Mouse (Mus musculus): ENCODE results near the gene Krtap10-10. TPM values are rescaled to one million over a fixed set of nuclear protein-coding genes. Genes with fewer than 3 reads are reported as not detected.

Krtap10-10 gene
- polyA plus RNA-seq, 1 experiment from 2014 or later = not detected

GRCm38 (mm10) chr10:77852559-77852958, 16.8 kb downstream of the Krtap10-10 start, which contains the start of gene Gm10318:
TSS of gene Gm10318 (plus strand) at chr10:77852859.
- ATAC-seq (replicated peaks; ENCODE audit: extremely low read depth, insufficient read depth, low FRiP score) = no peak
- H3K4me3 ChIP-seq (ENCODE audit: low read length) = no peak within 1 kb of the TSS
- WGBS = 61% methylated on average over 9 of the region's 9 CpGs

GRCm38 (mm10) chr10:77861675-77862074, 25.9 kb downstream of the Krtap10-10 start, which contains the start of gene Gm3285:
TSS of gene Gm3285 (plus strand) at chr10:77861975.
- Histone ChIP-seq H3K4me2 (ENCODE audit: low read depth, low read length) (no peak within 1 kb of the TSS), H3K4me1 (ENCODE audit: control insufficient read depth, insufficient read depth, low read length) (no peaks in the 10 kb centered on the region), H3K36me3 (ENCODE audit: control insufficient read depth, insufficient read depth) (no peaks in the 10 kb centered on the region), H3K4me3 (ENCODE audit: low read length) (no peak within 1 kb of the TSS), H3K27me3 (ENCODE audit: control insufficient read depth, insufficient read depth, low read length) (no peaks in the 10 kb centered on the region), H3K9me3 (replicated peaks; ENCODE audit: control insufficient read depth, low read length) (no peaks in the 10 kb centered on the region), H3K27ac (ENCODE audit: low read length) (no peak within 1 kb of the TSS), H3K9ac (ENCODE audit: low read length) (no peak within 1 kb of the TSS)
- ATAC-seq (replicated peaks; ENCODE audit: extremely low read depth, insufficient read depth, low FRiP score) = no peak
- 49% methylated on average over 7 of the region's 7 CpGs for WGBS

More at GRCm38 (mm10) chr10:77852559-77852958, 16.8 kb downstream of the Krtap10-10 start, which contains the start of gene Gm10318:
- H3K9ac ChIP-seq (ENCODE audit: low read length) = no peak within 1 kb of the TSS
- no peak within 1 kb of the TSS for H3K4me2 ChIP-seq (ENCODE audit: low read depth, low read length)
- H3K4me1 ChIP-seq (ENCODE audit: control insufficient read depth, insufficient read depth, low read length) = no peaks in the 10 kb centered on the region
- H3K27me3 ChIP-seq (ENCODE audit: control insufficient read depth, insufficient read depth, low read length) = no peaks in the 10 kb centered on the region
- H3K27ac ChIP-seq (ENCODE audit: low read length) = no peak within 1 kb of the TSS
- H3K9me3 ChIP-seq (replicated peaks; ENCODE audit: control insufficient read depth, low read length) = no peaks in the 10 kb centered on the region
- no peaks in the 10 kb centered on the region for H3K36me3 ChIP-seq (ENCODE audit: control insufficient read depth, insufficient read depth)

DNA sequence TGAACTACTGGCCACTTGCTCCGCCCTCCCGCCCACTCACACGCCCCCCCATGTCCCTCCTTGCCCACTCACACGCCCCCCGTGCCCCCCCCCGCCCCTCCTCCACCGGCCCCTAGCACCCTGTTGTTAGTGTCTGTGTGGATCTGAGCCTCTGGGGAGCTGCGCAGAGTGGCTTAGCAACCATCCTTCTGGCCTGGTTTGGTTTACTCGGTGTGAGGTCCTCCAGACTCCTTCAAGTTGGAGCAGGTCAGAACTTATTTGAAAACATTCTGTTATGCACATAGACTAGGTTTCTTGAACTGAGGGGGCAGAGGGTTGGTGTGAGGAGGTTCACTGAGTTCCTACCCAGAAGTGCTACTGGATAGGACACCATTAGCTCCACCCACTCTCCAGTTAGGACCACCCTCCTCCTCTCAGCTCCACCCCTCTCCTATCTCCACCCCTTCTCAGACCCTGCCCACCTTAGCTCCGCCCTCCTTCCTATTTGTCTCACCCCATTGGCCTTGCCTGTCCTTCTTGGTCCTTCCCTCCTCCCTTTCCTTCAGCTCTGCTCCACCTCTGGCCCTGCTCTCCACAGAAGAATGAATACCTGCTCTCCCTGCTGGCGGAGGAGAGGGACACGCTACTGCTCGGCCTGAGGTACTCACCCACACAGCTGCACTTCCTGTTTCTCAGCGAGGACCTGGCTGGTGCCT, 28.5 kb downstream of the Krtap10-10 start:
- H3K4me3 ChIP-seq (ENCODE audit: low read length) = no peak overlapping the region
- no peaks in the 10 kb centered on the region for H3K4me1 ChIP-seq (ENCODE audit: control insufficient read depth, insufficient read depth, low read length)
- H3K27ac ChIP-seq (ENCODE audit: low read length) = no peak overlapping the region
- H3K4me2 ChIP-seq (ENCODE audit: low read depth, low read length) = peak overlapping the region; percentile 39
- no peaks in the 10 kb centered on the region for H3K27me3 ChIP-seq (ENCODE audit: control insufficient read depth, insufficient read depth, low read length)
- ATAC-seq (replicated peaks; ENCODE audit: extremely low read depth, insufficient read depth, low FRiP score) = peak; percentile 49; the same call in 1 of the 2 replicates
- 31% methylated on average over 14 of the region's 14 CpGs for WGBS
- no peaks in the 10 kb centered on the region for H3K9me3 ChIP-seq (replicated peaks; ENCODE audit: control insufficient read depth, low read length)
- no peak overlapping the region for H3K9ac ChIP-seq (ENCODE audit: low read length)
- H3K36me3 ChIP-seq (ENCODE audit: control insufficient read depth, insufficient read depth) = no peaks in the 10 kb centered on the region

DNA sequence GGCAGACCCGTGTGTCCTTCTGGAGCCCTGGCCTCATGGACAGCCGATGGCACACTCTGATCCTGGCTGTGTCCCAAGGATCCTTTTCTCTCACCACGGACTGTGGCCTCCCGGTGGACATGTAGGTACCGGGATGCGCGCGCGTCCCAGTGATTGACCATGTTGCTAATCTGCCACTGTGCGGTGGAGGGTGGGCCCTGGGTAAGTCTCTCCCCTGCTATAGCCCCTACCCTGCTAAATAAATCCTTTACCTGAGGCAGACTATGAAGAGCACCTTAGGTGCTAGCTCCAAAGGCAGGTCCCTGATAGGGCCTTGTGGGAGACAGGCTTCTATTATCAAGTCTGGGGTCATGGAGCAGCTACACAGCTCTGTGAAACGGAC, 29.0 kb downstream of the Krtap10-10 start:
- no peak overlapping the region for H3K4me3 ChIP-seq (ENCODE audit: low read length)
- H3K27me3 ChIP-seq (ENCODE audit: control insufficient read depth, insufficient read depth, low read length) = no peaks in the 10 kb centered on the region
- no peak overlapping the region for H3K9ac ChIP-seq (ENCODE audit: low read length)
- no peak overlapping the region for H3K27ac ChIP-seq (ENCODE audit: low read length)
- no peaks in the 10 kb centered on the region for H3K36me3 ChIP-seq (ENCODE audit: control insufficient read depth, insufficient read depth)
- WGBS = 31% methylated on average over 11 of the region's 11 CpGs
- H3K9me3 ChIP-seq (replicated peaks; ENCODE audit: control insufficient read depth, low read length) = no peaks in the 10 kb centered on the region
- no peaks in the 10 kb centered on the region for H3K4me1 ChIP-seq (ENCODE audit: control insufficient read depth, insufficient read depth, low read length)
- peak overlapping the region; percentile 39 for H3K4me2 ChIP-seq (ENCODE audit: low read depth, low read length)
- no peak for ATAC-seq (replicated peaks; ENCODE audit: extremely low read depth, insufficient read depth, low FRiP score)

GRCm38 (mm10) chr10:77867546-77867945, 31.8 kb downstream of the Krtap10-10 start:
- no peak for ATAC-seq (replicated peaks; ENCODE audit: extremely low read depth, insufficient read depth, low FRiP score)
- WGBS = 5% methylated on average over 1 of the region's 1 CpGs

DNA sequence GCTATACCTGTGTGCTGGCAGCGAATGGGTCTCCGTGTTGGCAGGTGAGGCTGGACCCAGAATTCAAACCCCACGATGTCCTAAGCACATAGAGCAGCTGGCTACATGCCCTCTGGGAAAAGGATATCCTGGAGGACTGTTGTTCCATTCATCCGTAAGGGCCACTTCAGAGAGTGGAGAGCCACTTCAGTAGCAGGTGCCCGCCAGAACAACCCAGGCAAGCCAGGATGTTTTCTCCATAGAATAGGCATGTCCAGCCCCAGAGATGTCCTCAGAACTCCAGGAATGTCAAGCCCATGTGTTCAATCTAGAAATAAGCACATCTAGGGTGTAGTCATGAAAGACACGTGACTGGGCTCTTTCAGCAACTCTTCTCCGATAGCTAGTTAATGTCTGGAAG, 33.9 kb downstream of the Krtap10-10 start:
- no peak overlapping the region for H3K4me2 ChIP-seq (ENCODE audit: low read depth, low read length)
- H3K4me1 ChIP-seq (ENCODE audit: control insufficient read depth, insufficient read depth, low read length) = no peaks in the 10 kb centered on the region
- no peak for ATAC-seq (replicated peaks; ENCODE audit: extremely low read depth, insufficient read depth, low FRiP score)
- WGBS = 68% methylated on average over 7 of the region's 7 CpGs
- H3K9me3 ChIP-seq (replicated peaks; ENCODE audit: control insufficient read depth, low read length) = no peaks in the 10 kb centered on the region
- H3K36me3 ChIP-seq (ENCODE audit: control insufficient read depth, insufficient read depth) = no peaks in the 10 kb centered on the region
- no peak overlapping the region for H3K27ac ChIP-seq (ENCODE audit: low read length)
- no peak overlapping the region for H3K4me3 ChIP-seq (ENCODE audit: low read length)
- no peak overlapping the region for H3K9ac ChIP-seq (ENCODE audit: low read length)
- H3K27me3 ChIP-seq (ENCODE audit: control insufficient read depth, insufficient read depth, low read length) = no peaks in the 10 kb centered on the region

More at GRCm38 (mm10) chr10:77867546-77867945, 31.8 kb downstream of the Krtap10-10 start:
- Histone ChIP-seq H3K9me3 (replicated peaks; ENCODE audit: control insufficient read depth, low read length) (no peaks in the 10 kb centered on the region), H3K4me3 (ENCODE audit: low read length) (no peak overlapping the region), H3K4me1 (ENCODE audit: control insufficient read depth, insufficient read depth, low read length) (no peaks in the 10 kb centered on the region), H3K36me3 (ENCODE audit: control insufficient read depth, insufficient read depth) (no peaks in the 10 kb centered on the region), H3K27ac (ENCODE audit: low read length) (no peak overlapping the region), H3K27me3 (ENCODE audit: control insufficient read depth, insufficient read depth, low read length) (no peaks in the 10 kb centered on the region), H3K4me2 (ENCODE audit: low read depth, low read length) (no peak overlapping the region), H3K9ac (ENCODE audit: low read length) (no peak overlapping the region)

- no peaks in the 10 kb centered on the region for H3K4me1 ChIP-seq (ENCODE audit: control insufficient read depth, insufficient read depth, low read length)
- ATAC-seq (replicated peaks; ENCODE audit: extremely low read depth, insufficient read depth, low FRiP score) = no peak
- no peaks in the 10 kb centered on the region for H3K9me3 ChIP-seq (replicated peaks; ENCODE audit: control insufficient read depth, low read length)
- H3K4me3 ChIP-seq (ENCODE audit: low read length) = no peak overlapping the region
- no peaks in the 10 kb centered on the region for H3K36me3 ChIP-seq (ENCODE audit: control insufficient read depth, insufficient read depth)
- H3K9ac ChIP-seq (ENCODE audit: low read length) = no peak overlapping the region
- H3K4me2 ChIP-seq (ENCODE audit: low read depth, low read length) = no peak overlapping the region
- H3K27ac ChIP-seq (ENCODE audit: low read length) = no peak overlapping the region
- H3K27me3 ChIP-seq (ENCODE audit: control insufficient read depth, insufficient read depth, low read length) = no peaks in the 10 kb centered on the region
- WGBS = 58% methylated on average over 6 of the region's 6 CpGs
These were observed 43.2 kb downstream of the Krtap10-10 start for GRCm38 (mm10) chr10:77878985-77879384.

- Histone ChIP-seq H3K27me3 (ENCODE audit: control insufficient read depth, insufficient read depth, low read length) (no peaks in the 10 kb centered on the region), H3K9ac (ENCODE audit: low read length) (no peak overlapping the region), H3K9me3 (replicated peaks; ENCODE audit: control insufficient read depth, low read length) (no peaks in the 10 kb centered on the region), H3K4me3 (ENCODE audit: low read length) (no peak overlapping the region), H3K4me1 (ENCODE audit: control insufficient read depth, insufficient read depth, low read length) (no peaks in the 10 kb centered on the region), H3K4me2 (ENCODE audit: low read depth, low read length) (no peak overlapping the region), H3K36me3 (ENCODE audit: control insufficient read depth, insufficient read depth) (no peaks in the 10 kb centered on the region), H3K27ac (ENCODE audit: low read length) (no peak overlapping the region)
- no peak for ATAC-seq (replicated peaks; ENCODE audit: extremely low read depth, insufficient read depth, low FRiP score)
- WGBS = 47% methylated on average over 3 of the region's 3 CpGs
These were observed 44.6 kb downstream of the Krtap10-10 start for GRCm38 (mm10) chr10:77880305-77880704.

- no peaks in the 10 kb centered on the region for H3K9me3 ChIP-seq (replicated peaks; ENCODE audit: control insufficient read depth, low read length)
- no peak overlapping the region for H3K4me3 ChIP-seq (ENCODE audit: low read length)
- no peak overlapping the region for H3K27ac ChIP-seq (ENCODE audit: low read length)
- no peak overlapping the region for H3K9ac ChIP-seq (ENCODE audit: low read length)
- no peak for ATAC-seq (replicated peaks; ENCODE audit: extremely low read depth, insufficient read depth, low FRiP score)
- 81% methylated on average over 5 of the region's 5 CpGs for WGBS
- H3K4me2 ChIP-seq (ENCODE audit: low read depth, low read length) = no peak overlapping the region
- H3K4me1 ChIP-seq (ENCODE audit: control insufficient read depth, insufficient read depth, low read length) = no peaks in the 10 kb centered on the region
- no peaks in the 10 kb centered on the region for H3K36me3 ChIP-seq (ENCODE audit: control insufficient read depth, insufficient read depth)
- 0 out of 2 replicates have a peak, but pooled peaks cover 2% of the 10 kb centered on the region for H3K27me3 ChIP-seq (ENCODE audit: control insufficient read depth, insufficient read depth, low read length)
These were observed 46.8 kb downstream of the Krtap10-10 start for GRCm38 (mm10) chr10:77882553-77882952.

Measured in heart, embryonic 16.5 days (tissue).